Mouse (Mus musculus): ENCODE data around the gene Hmx3.

Hmx3 gene

DNA sequence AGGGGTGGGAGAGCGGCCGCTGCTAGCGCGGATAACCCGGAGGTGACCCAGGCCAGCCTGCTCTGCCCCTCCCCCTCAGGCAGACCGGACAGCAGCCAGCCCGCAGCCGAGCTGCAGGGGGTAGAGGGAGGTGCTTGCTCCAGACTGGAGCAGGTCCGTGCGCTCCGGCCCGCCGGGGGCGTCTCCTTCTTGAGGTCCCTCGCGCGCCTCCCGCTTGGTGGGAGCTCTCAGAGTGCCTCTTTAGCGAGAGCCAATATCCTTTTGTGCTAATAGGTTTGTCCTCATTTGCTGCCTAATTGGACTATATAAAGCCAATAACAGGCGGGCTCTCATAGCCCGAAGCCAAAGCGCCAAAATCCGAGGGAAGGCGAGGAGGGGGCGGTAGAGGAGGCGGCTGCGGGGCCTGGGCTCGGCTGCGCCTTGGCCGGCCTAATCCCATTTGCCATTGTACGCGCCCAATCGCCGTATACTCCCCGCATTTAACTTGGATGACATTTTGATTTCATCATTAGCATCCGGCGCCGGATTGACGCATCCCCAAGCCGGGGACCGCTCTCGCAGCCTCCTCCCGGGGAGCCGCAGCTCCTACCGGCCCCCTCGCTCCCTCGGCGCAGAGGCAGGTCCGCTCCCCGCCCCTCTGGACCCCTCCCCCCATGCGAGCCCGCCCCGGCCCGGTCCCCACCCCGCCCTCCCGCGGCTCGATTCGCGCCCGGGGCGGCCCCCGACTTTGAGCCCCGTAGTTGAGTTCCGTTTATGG is at the start of gene Hmx3:
Gene Hmx3, plus strand, starts transcription at position 753 of the 757 bp plus-strand sequence.
- ChIA-PET POLR2A (interaction anchor here (1.0 to 3.5 kb wide), 10 partner anchors 10 to 132 kb away, joined by 3 to 28 read pairs (median 10); partner anchors contain the start of genes Bub3 (in 3 of the 4), Acadsb (in 1 of the 4) and Ikzf5 (in 1 of the 4)), CTCF (interaction anchor here in 3 of 4 experiments (1.1 to 1.9 kb wide), 5 partner anchors 14 to 340 kb away, joined by 3 to 7 read pairs (median 4); no protein-coding TSS in a partner anchor)

DNA sequence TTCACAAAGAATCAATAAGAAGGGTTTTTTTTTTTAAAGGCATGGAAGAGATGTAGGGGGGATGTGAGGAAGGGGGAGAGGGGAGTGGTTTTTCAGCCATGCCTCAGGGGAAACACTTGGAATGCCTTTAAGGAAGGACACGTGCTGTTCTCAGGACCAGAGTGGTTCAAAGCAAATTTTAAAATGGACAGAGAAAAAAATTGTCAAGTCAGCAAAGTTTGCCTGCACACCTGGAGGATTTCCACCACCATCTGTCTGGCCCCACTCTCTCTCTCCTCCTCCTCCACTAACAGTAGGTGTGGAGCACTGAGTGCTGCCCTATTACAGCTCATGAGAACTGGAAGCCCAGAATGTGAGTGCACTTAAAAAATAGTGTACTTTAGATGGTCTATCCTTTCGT is 38.9 kb upstream of the Hmx3 start:
- POLR2A ChIA-PET, result no interaction called here
- CTCF ChIA-PET, result no interaction called here

DNA sequence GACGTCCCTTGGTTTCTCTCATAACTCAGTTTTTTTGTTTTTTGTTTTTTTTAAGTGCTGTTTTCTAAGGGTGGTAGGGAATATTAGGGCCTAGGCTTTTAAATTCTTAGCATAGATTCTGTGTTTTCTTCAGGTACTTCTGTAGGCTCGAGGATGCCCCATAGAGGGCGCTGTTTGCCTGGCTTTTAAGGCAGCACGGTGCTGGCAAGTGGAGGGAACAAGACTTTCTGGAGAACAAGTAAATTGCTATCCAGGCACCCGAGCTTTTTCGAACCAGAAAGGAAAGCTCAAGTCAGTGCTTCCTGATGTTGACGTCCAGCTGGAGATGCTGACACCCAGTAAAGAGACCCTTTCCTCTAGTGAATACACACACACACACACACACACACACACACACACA is 2.7 kb upstream of the Hmx3 start:
- ChIA-PET POLR2A (interaction anchor here (0.5 to 3.5 kb wide), 10 partner anchors 8 to 295 kb away, joined by 3 to 28 read pairs (median 6); partner anchors contain the start of gene Bub3 (in 2 of the 4)), CTCF (interaction anchor here (0.6 to 1.6 kb wide), 21 partner anchors 9 to 891 kb away, joined by 3 to 10 read pairs (median 3); partner anchors contain the start of genes Bub3 (in 1 of the 4) and Hmx2 (in 1 of the 4))

DNA sequence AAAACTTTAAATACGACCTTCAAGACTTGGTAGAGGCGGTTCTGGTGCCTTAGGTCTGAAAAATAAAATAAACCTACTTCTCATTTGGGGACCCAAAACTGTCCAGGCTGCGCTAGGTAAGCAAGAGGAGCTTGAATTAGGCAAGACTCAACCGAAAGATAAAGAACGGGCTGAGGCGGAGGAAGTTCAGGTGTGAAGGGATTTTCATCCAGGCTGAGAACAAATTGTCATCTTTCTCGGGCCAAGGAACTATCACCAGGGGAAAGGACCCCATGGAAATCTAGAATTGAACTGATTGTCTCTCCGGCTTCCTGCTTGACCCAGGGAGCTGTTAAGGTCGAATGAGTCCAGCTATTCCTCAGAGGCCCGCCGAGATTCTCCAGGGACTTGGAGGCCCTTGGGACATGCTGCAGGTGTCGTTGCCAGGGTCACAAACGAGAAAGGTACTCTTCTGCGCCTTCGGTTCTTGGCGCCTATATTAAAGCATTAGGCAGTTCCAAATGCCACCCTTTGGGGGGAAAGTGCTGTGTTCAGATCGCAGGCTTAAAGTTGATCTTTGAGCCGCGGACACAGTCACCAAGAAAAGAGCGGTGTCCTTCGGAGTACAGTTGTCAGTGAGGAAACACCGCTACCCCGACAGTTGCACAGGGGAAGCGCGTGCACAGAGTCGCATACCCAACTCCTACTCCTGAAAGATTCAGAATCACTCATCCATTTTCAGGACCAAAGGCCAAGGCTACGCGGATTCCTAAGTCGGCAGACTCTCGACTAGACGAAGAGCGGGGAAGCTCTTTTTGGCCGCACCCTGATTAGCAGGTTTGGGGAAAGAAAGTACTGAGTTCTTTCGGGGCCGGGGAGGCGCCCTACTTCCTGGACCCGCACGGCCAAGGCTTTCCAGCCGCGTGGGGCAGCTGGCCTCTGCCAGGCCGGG is 1.2 kb upstream of the Hmx3 start:
- CTCF ChIA-PET, result interaction anchor here (0.5 to 1.9 kb wide), 15 partner anchors 8 to 341 kb away, joined by 3 to 7 read pairs (median 4); partner anchors contain the start of genes Bub3 (in 1 of the 4) and Hmx2 (in 1 of the 4)

DNA sequence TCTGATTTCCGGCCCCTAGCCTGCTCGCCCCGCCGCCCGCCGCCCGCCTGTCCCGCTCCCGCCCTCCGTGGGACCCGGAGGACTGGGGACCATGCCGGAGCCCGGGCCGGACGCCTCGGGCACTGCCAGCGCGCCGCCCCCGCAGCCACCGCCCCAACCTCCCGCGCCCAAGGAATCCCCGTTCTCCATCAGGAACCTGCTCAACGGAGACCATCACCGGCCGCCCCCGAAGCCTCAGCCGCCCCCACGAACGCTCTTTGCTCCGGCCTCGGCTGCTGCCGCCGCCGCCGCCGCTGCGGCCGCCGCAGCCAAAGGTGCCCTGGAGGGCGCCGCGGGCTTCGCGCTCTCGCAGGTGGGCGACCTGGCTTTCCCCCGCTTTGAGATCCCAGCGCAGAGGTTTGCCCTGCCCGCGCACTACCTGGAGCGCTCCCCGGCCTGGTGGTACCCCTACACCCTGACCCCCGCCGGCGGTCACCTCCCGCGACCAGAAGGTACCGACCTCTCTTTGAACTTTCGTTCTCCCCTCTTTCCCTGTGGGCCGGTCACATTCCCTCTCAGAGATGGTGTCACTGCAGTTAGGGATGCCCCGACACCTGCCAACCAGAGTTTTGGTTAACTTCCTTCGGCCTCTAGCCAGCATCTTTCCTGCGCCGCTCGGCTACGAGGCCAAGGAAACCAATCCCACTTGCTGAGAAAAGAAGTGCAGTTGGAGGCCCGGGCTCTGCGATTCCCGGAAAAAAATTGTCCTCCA is 380 bp downstream of the Hmx3 start:
- POLR2A ChIA-PET, result interaction anchor here in 2 of 4 experiments (2.7 to 3.5 kb wide), 3 partner anchors 9 to 13 kb away, joined by 12 to 28 read pairs (median 17); no protein-coding TSS in a partner anchor
- CTCF ChIA-PET, result no interaction called here

More for the DNA sequence above, 1.2 kb upstream of the Hmx3 start:
- POLR2A ChIA-PET, result interaction anchor here (1.0 to 3.5 kb wide), 12 partner anchors 10 to 131 kb away, joined by 3 to 28 read pairs (median 8); partner anchors contain the start of genes Bub3 (in 3 of the 4), Acadsb (in 1 of the 4) and Ikzf5 (in 1 of the 4)

DNA sequence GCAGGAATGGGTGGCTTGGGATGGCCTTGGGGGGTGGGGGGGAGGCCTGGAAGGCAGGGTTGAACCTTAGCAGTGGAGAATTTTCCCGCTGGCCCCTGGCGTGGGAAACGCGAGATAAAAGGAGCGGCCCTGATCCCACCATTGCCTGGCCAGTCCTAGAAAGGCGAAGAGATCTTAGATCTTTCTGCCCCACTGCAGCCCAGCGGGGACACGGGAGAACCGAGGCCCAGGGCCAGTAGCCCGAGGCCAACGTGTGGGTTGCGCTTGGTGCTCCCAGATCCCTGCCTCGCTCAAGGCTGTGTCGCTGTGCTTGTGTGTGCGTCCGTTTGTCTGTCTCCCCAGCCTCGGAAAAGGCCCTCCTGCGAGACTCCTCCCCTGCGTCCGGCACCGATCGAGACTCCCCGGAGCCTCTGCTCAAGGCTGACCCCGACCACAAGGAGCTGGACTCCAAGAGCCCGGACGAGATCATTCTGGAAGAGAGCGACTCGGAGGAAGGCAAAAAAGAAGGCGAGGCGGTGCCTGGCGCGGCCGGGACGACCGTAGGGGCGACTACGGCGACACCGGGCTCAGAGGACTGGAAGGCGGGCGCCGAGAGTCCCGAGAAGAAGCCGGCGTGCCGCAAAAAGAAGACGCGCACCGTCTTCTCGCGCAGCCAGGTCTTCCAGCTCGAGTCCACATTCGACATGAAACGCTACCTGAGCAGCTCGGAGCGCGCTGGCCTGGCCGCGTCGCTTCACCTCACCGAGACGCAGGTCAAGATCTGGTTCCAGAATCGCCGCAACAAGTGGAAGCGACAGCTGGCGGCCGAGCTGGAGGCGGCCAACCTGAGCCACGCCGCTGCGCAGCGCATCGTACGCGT is 1.2 kb downstream of the Hmx3 start:
- POLR2A ChIA-PET, result interaction anchor here in 3 of 4 experiments (0.8 to 4.6 kb wide), 6 partner anchors 9 to 16 kb away, joined by 4 to 26 read pairs (median 4); partner anchors contain the start of gene Bub3 (in 1 of the 3)
- CTCF ChIA-PET, result no interaction called here

- POLR2A ChIA-PET, result interaction anchor here in 2 of 4 experiments (0.7 to 4.6 kb wide), 5 partner anchors 9 to 561 kb away, joined by 3 to 26 read pairs (median 5); partner anchors contain the start of gene Bub3 (in 1 of the 2)
Measured at GRCm38 (mm10) chr7:131544871-131545270, 2.2 kb downstream of the Hmx3 start.

DNA sequence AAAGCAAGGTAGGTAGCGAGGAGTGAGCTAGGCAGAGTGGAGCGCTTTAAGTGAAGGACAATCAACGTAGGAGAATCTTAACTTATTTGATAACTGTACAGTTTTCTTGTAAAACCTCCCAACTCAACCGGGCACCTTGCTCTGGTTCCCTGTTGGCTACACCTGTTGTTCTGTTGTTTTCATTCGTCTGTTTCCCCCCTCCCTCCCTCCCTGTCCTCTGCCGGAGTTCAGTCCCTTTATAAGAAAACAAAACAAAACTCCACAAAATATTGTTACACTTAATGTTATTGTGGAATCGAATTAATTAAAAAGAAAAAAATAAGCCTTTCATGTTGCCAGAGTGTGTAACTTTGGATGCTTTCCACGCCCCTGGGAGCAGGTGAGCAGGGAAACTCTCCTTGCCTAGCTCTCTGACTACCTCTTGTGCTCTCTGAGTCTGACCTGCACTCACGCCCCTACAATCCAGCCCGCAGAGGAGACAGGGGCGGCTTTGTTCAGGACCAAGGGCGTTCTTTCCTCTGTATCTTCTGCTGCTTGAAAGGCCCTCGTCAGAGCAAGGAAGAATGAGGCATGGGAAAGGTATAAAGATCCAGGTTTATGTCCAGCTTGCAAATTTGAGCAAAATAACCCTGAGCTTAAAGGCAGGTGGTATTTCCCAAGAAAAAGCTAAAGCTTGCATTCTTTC is 3.2 kb downstream of the Hmx3 start:
- ChIA-PET POLR2A (interaction anchor here (0.6 to 4.6 kb wide), 6 partner anchors 8 to 754 kb away, joined by 3 to 26 read pairs (median 6); partner anchors contain the start of gene Bub3 (in 1 of the 4)), CTCF (interaction anchor here in 1 of 4 experiments (0.8 kb wide), 1 partner anchor 269 kb away, joined by 4 read pairs; no protein-coding TSS in a partner anchor)

More at GRCm38 (mm10) chr7:131544871-131545270, 2.2 kb downstream of the Hmx3 start:
- CTCF ChIA-PET, result no interaction called here

- ChIA-PET POLR2A (interaction anchor here in 3 of 4 experiments (0.6 to 4.6 kb wide), 4 partner anchors 9 to 755 kb away, joined by 6 to 26 read pairs (median 12); partner anchors contain the start of gene Bub3 (in 1 of the 3)), CTCF (interaction anchor here in 1 of 4 experiments (0.8 kb wide), 1 partner anchor 982 kb away, joined by 4 read pairs; no protein-coding TSS in a partner anchor)
Measured at GRCm38 (mm10) chr7:131546423-131546822, 3.8 kb downstream of the Hmx3 start.

DNA sequence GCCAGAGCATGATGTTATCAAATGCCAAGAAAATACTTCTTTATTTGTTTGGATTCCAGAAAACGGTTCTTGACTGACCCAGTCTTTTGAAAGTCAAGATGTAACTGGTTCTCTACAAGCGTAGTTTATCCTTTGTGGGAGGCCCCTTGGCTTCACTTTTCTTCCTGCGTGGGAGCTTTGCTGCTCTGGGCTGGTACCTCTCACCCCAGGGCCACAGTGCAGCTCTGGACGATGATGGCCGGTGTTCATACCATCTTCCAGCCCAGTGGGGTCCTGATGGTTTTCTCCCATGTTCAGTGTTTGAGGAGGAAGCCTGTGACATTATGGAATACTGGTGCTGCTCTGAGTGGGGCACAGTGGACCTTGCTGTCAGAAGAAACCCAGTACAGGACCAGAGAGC is 4.8 kb downstream of the Hmx3 start:
- CTCF ChIA-PET, result no interaction called here
- POLR2A ChIA-PET, result interaction anchor here in 1 of 4 experiments (1.9 to 4.6 kb wide), 2 partner anchors 9 to 14 kb away, joined by 17 to 26 read pairs; partner anchors contain the start of gene Bub3

DNA sequence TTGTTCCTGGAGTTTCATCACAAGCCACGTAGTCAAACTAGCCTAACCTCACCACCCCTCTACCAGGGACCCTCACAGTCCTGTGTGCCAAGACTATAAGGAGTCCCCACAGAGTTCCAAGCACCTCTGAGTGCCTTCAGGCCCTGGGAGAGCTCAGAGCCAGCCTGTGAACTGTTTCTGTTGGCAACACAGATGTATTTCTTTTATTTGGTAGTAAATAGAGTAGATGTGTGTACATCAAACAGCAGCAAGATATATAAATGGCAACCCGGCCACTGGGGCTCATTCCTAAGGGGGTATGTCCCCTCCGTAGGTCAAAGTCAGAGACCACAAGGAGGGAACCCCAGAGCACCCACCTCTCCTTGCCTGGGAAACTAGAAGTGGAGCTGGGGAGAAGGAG is 5.8 kb downstream of the Hmx3 start, which contains the start of gene Hmx2:
Gene Hmx2, plus strand, starts transcription at position 301 of the 400 bp plus-strand sequence.
- ChIA-PET CTCF (interaction anchor here in 1 of 4 experiments (1.0 kb wide), 1 partner anchor 8 kb away, joined by 4 read pairs; no protein-coding TSS in a partner anchor), POLR2A (interaction anchor here in 1 of 4 experiments (0.9 to 1.2 kb wide), 3 partner anchors 12 to 15 kb away, joined by 3 to 5 read pairs (median 3); partner anchors contain the start of gene Bub3)

DNA sequence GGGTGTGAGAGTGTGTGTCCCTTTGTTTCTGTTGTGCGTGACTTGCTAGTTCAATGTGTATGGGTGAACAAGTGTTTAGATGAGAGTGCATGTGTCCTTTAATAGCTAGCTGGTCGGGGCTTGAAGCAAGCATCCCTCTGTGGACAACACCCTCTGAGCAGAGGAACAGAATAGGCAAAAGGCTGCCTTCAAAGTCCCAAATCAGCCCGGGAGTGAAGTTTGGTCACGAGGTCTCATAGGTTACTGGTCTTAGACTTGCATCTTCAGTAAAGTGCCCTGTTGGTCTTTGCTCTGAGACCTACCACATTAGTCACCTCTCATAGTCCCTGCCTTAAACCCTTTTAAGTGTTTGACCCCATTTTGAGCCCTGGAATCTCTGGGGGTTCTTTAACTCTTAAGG is 8.8 kb downstream of the Hmx3 start:
- POLR2A ChIA-PET, result interaction anchor here (0.8 to 3.8 kb wide), 10 partner anchors 7 to 26 kb away, joined by 3 to 28 read pairs (median 6); partner anchors contain the start of genes Bub3 (in 3 of the 4) and Hmx3 (in 1 of the 4)
- CTCF ChIA-PET, result interaction anchor here in 2 of 4 experiments (0.6 to 1.2 kb wide), 4 partner anchors 10 to 1047 kb away, joined by 3 to 4 read pairs (median 4); no protein-coding TSS in a partner anchor

- ChIA-PET CTCF (interaction anchor here in 2 of 4 experiments (0.7 to 1.2 kb wide), 2 partner anchors 11 to 330 kb away, joined by 3 to 4 read pairs; no protein-coding TSS in a partner anchor), POLR2A (interaction anchor here (0.8 to 3.8 kb wide), 11 partner anchors 8 to 25 kb away, joined by 3 to 28 read pairs (median 6); partner anchors contain the start of genes Bub3 (in 3 of the 4) and Hmx3 (in 2 of the 4))
Measured at GRCm38 (mm10) chr7:131551931-131552741, 9.5 kb downstream of the Hmx3 start.

DNA sequence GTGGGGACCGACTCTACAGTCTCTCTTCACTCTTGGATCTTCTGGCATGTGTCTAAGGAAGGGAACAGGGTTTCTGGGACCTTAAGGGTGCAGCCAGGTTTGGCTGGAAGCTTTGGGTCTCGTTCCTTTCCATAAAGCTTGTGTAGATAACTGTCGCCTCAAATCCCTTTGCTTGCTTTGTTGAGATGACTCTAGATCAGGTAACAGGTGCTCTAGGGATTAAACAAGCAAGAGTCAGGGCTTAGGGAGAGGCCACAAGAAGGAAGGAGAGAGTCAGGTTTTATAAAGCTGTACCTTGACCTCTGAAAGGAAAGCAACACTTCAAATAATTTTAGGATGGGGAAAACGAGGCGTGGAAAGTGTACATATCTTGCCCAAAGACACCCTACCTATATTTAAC is 10.1 kb downstream of the Hmx3 start:
- ChIA-PET CTCF (no interaction called here), POLR2A (interaction anchor here (1.0 to 3.8 kb wide), 12 partner anchors 7 to 25 kb away, joined by 3 to 28 read pairs (median 6); partner anchors contain the start of genes Bub3 (in 3 of the 4) and Hmx3 (in 2 of the 4))
